Mouse (Mus musculus) forebrain, embryonic 11.5 days (tissue): ENCODE results near the gene Sec24c. TPM values are rescaled to one million over a fixed set of nuclear protein-coding genes. Genes with fewer than 3 reads are reported as not detected.
A peak's percentile ranks its signal among the peaks of the same experiment; 100 is the strongest.

Experiments
- ATAC-seq: fragments of 200-750 bp; cut with Nextera tagmentation; replicated peaks from 2 replicates; pipeline ENCODE4 v1.8.0; 2017; ENCODE audit warnings: moderate TSS enrichment; ENCODE audit not compliant: low FRiP score
- DNase-seq: peaks from one replicate; pipeline ENCODE4 v3.0.0-alpha.2; 2017; ENCODE audit warnings: low spot score
- H3K27ac ChIP-seq: fragments of 300-500 bp; sonication (generic); 2 replicates; pipeline ENCODE4 v1.5.1; 2014; ENCODE audit warnings: low read depth, low read length
- H3K27me3 ChIP-seq: fragments of 300-500 bp; sonication (generic); 2 replicates; pipeline ENCODE4 v1.6.1; 2014; ENCODE audit warnings: mild to moderate bottlenecking, low read length, mixed read lengths; ENCODE audit not compliant: control insufficient read depth, insufficient read depth
- H3K36me3 ChIP-seq: fragments of 300-500 bp; sonication (generic); 2 replicates; pipeline ENCODE4 v1.6.1; 2014; ENCODE audit warnings: mild to moderate bottlenecking, low read length, moderate library complexity, mixed read lengths; ENCODE audit not compliant: control insufficient read depth, insufficient read depth
- H3K4me1 ChIP-seq: fragments of 300-500 bp; sonication (generic); replicated peaks from 2 replicates; pipeline ENCODE4 v1.6.1; 2014; ENCODE audit warnings: low read length, mixed read lengths; ENCODE audit not compliant: control insufficient read depth, insufficient read depth
- H3K4me2 ChIP-seq: fragments of 300-500 bp; sonication (generic); 2 replicates; pipeline ENCODE4 v1.6.1; 2014; ENCODE audit warnings: low read depth, mild to moderate bottlenecking, low read length, moderate library complexity, mixed read lengths; ENCODE audit not compliant: severe bottlenecking
- H3K4me3 ChIP-seq: fragments of 300-500 bp; sonication (generic); 2 replicates; pipeline ENCODE4 v1.5.1; 2014; ENCODE audit warnings: low read depth, low read length
- H3K9ac ChIP-seq: fragments of 300-500 bp; sonication (generic); 2 replicates; pipeline ENCODE4 v1.6.1; 2014; ENCODE audit warnings: low read length
- H3K9me3 ChIP-seq: fragments of 300-500 bp; sonication (generic); 2 replicates; pipeline ENCODE4 v1.6.1; 2016; ENCODE audit warnings: low read length, mixed read lengths; ENCODE audit not compliant: control insufficient read depth
- WGBS: fragments of 180-500 bp; shearing (Covaris S2); extraction: QIAGEN DNeasy Blood & Tissue Kit; methylation state at CpG from one replicate; pipeline ENCODE4 v1.1.7; 2014; 5-methylcytosine and 5-hydroxymethylcytosine counted together
- polyA plus RNA-seq: library from polyadenylated mRNA; unstranded; fragments of >200 nt; fragmentation: Nextera tagmentation; extraction: Ambion mirVana; gene quantifications from 2 replicates; pipeline ENCODE4 v1.2.1, GENCODE M21; 2014

Gene Sec24c
- polyA plus RNA-seq, 1 experiment from 2014 or later: 94.5 TPM

DNA sequence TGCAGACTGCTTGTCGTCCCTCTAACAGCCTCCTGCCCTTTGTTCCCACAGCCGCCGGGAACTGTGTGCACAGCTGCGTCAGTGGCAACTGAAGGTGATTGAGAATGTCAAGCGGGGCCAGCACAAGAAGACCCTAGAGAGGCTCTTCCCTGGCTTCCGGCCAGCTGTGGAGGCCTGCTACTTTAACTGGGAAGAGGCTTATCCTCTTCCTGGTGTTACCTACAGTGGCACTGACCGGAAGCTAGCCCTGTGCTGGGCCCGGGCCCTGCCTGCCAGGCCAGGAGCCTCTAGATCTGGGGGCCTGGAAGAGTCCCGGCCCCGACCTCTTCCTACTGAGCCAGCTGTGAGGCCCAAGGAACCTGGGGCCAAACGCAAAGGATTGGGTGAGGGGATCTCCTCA lies 39.7 kb downstream of the Sec24c start:
- Histone ChIP-seq H3K4me1 (peaks cover 4% of the 10 kb centered on the region), H3K9ac (no peak overlapping the region), H3K4me2 (no peak overlapping the region), H3K27ac (no peak overlapping the region), H3K27me3 (no peaks in the 10 kb centered on the region), H3K4me3 (no peak overlapping the region), H3K9me3 (no peaks in the 10 kb centered on the region), H3K36me3 (peaks cover 17% of the 10 kb centered on the region)
- 86% methylated on average over 11 of the region's 11 CpGs for WGBS
- ATAC-seq (no peak), DNase-seq (no peak)

DNA sequence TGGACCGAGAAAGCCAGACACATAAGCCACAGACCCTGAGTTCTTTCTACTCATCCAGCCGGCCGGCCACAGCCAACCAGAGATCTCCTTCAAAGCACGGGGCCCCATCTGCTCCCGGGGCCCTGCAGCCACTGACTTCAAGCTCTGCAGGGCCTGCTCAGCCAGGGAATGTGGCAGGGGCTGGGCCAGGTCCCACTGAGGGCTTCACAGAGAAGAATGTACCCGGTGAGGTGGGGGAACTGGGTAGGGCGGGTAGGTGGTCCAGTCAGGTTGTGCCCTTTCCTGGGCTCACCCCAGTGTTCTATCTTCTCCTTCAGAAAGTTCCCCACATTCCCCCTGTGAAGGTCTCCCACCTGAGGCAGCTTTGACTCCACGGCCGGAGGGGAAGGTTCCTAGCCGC lies 44.3 kb downstream of the Sec24c start:
- Histone ChIP-seq H3K4me1 (no peaks in the 10 kb centered on the region), H3K27me3 (no peaks in the 10 kb centered on the region), H3K4me3 (no peak overlapping the region), H3K4me2 (no peak overlapping the region), H3K27ac (no peak overlapping the region), H3K9me3 (no peaks in the 10 kb centered on the region), H3K36me3 (peaks cover 24% of the 10 kb centered on the region), H3K9ac (no peak overlapping the region)
- DNase-seq: no peak
- WGBS: 90% methylated on average over 10 of the region's 10 CpGs
- no peak for ATAC-seq

GRCm38 (mm10) chr14:20719767-20720166 lies 45.7 kb downstream of the Sec24c start:
- H3K4me2 ChIP-seq: no peak overlapping the region
- no peaks in the 10 kb centered on the region for H3K4me1 ChIP-seq
- no peak for ATAC-seq
- H3K9ac ChIP-seq: no peak overlapping the region
- no peak for DNase-seq
- no peaks in the 10 kb centered on the region for H3K27me3 ChIP-seq
- peaks cover 21% of the 10 kb centered on the region; the same call in 1 of the 2 replicates for H3K36me3 ChIP-seq
- H3K9me3 ChIP-seq: no peaks in the 10 kb centered on the region
- no peak overlapping the region for H3K27ac ChIP-seq
- no peak overlapping the region for H3K4me3 ChIP-seq
- 89% methylated on average over 12 of the region's 12 CpGs for WGBS

- ATAC-seq (no peak), DNase-seq (no peak)
- peaks cover 17% of the 10 kb centered on the region; the same call in 1 of the 2 replicates for H3K36me3 ChIP-seq
- 91% methylated on average over 4 of the region's 4 CpGs for WGBS
- H3K27me3 ChIP-seq: no peaks in the 10 kb centered on the region
- H3K4me1 ChIP-seq: no peaks in the 10 kb centered on the region
- no peak overlapping the region for H3K9ac ChIP-seq
- no peak overlapping the region for H3K4me3 ChIP-seq
- H3K27ac ChIP-seq: no peak overlapping the region
- H3K9me3 ChIP-seq: no peaks in the 10 kb centered on the region
- H3K4me2 ChIP-seq: no peak overlapping the region
Measured at GRCm38 (mm10) chr14:20721371-20721770, 47.3 kb downstream of the Sec24c start.

GRCm38 (mm10) chr14:20723006-20723405 lies 48.9 kb downstream of the Sec24c start:
- no peak overlapping the region for H3K27ac ChIP-seq
- H3K36me3 ChIP-seq: peaks cover 21% of the 10 kb centered on the region; the same call in 1 of the 2 replicates
- H3K4me2 ChIP-seq: no peak overlapping the region
- H3K27me3 ChIP-seq: no peaks in the 10 kb centered on the region
- H3K9ac ChIP-seq: no peak overlapping the region
- DNase-seq: no peak
- ATAC-seq: no peak
- H3K9me3 ChIP-seq: no peaks in the 10 kb centered on the region
- 93% methylated on average over 12 of the region's 12 CpGs for WGBS
- no peaks in the 10 kb centered on the region for H3K4me1 ChIP-seq
- no peak overlapping the region for H3K4me3 ChIP-seq

GRCm38 (mm10) chr14:20724043-20724442 lies 49.9 kb downstream of the Sec24c start:
- no peaks in the 10 kb centered on the region for H3K4me1 ChIP-seq
- ATAC-seq (no peak), DNase-seq (peak; percentile 77)
- no peak overlapping the region for H3K4me3 ChIP-seq
- H3K27ac ChIP-seq: no peak overlapping the region
- 43% methylated on average over 5 of the region's 5 CpGs for WGBS
- H3K4me2 ChIP-seq: no peak overlapping the region
- H3K9me3 ChIP-seq: no peaks in the 10 kb centered on the region
- no peaks in the 10 kb centered on the region for H3K27me3 ChIP-seq
- peaks cover 15% of the 10 kb centered on the region; the same call in 1 of the 2 replicates for H3K36me3 ChIP-seq
- H3K9ac ChIP-seq: no peak overlapping the region

GRCm38 (mm10) chr14:20725660-20726339 lies 51.7 kb downstream of the Sec24c start:
- Histone ChIP-seq H3K9me3 (no peaks in the 10 kb centered on the region), H3K4me3 (no peak overlapping the region), H3K9ac (no peak overlapping the region), H3K4me2 (no peak overlapping the region), H3K4me1 (no peaks in the 10 kb centered on the region), H3K27me3 (no peaks in the 10 kb centered on the region), H3K36me3 (peaks cover 13% of the 10 kb centered on the region; the same call in 1 of the 2 replicates), H3K27ac (no peak overlapping the region)
- whole genome bisulfite sequencing: 88% methylated on average over 6 of the region's 6 CpGs
- no peak for DNase-seq
- ATAC-seq: no peak

DNA sequence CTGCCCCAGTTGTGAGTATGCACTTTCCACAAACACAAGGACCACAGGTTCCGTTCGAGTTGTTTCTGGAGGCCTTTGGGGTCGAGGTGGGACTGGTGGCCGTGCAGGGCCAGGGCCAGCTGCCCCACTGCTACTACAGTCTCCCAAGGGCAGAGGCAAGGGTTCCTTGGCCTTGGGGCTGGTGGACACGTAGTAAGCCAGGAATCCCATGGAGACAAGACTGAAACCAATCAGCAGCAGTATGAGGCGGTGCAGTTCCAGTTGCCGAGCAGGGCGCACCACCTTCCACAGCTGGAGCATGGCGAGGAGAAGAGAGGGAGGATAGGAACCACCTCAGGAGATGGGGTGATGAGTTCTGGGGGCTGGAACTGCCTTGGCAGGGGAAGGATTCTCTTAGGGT lies 55.8 kb downstream of the Sec24c start:
- H3K4me2 ChIP-seq: no peak overlapping the region
- no peak overlapping the region for H3K9ac ChIP-seq
- no peaks in the 10 kb centered on the region for H3K4me1 ChIP-seq
- WGBS: 90% methylated on average over 9 of the region's 9 CpGs
- H3K9me3 ChIP-seq: no peaks in the 10 kb centered on the region
- no peak for DNase-seq
- H3K4me3 ChIP-seq: no peak overlapping the region
- H3K27me3 ChIP-seq: no peaks in the 10 kb centered on the region
- peaks cover 4% of the 10 kb centered on the region; the same call in 1 of the 2 replicates for H3K36me3 ChIP-seq
- H3K27ac ChIP-seq: no peak overlapping the region
- ATAC-seq: no peak
